Mouse (Mus musculus) embryonic facial prominence, embryonic 13.5 days (tissue): ENCODE data around the gene Nck1. TPM values are rescaled to one million over a fixed set of nuclear protein-coding genes. Genes with fewer than 3 reads are reported as not detected.

Experiments used
- ATAC-seq: fragments of 200-750 bp; cut with Nextera tagmentation; 2 replicates; pipeline ENCODE4 v1.8.0; 2017; ENCODE audit warnings: low read depth; ENCODE audit not compliant: insufficient number of reproducible peaks, insufficient read depth, low FRiP score, low TSS enrichment
- H3K27ac ChIP-seq: fragments of 300-500 bp; sonication (generic); 2 replicates; pipeline ENCODE4 v1.5.1; 2015; ENCODE audit warnings: moderate library complexity, mild to moderate bottlenecking, inconsistent platforms
- H3K27me3 ChIP-seq: fragments of 300-500 bp; sonication (generic); 2 replicates; pipeline ENCODE4 v1.6.1; 2015; ENCODE audit warnings: mild to moderate bottlenecking, inconsistent platforms
- H3K36me3 ChIP-seq: fragments of 300-500 bp; sonication (generic); 2 replicates; pipeline ENCODE4 v1.6.1; 2015; ENCODE audit warnings: mild to moderate bottlenecking, inconsistent platforms
- H3K4me1 ChIP-seq: fragments of 300-500 bp; sonication (generic); 2 replicates; pipeline ENCODE4 v1.6.1; 2015; ENCODE audit warnings: inconsistent platforms
- H3K4me2 ChIP-seq: fragments of 300-500 bp; sonication (generic); 2 replicates; pipeline ENCODE4 v1.6.1; 2015; ENCODE audit warnings: moderate library complexity, mild to moderate bottlenecking, inconsistent platforms
- H3K4me3 ChIP-seq: fragments of 300-500 bp; sonication (generic); 2 replicates; pipeline ENCODE4 v1.5.1; 2015; ENCODE audit warnings: mild to moderate bottlenecking, inconsistent platforms
- H3K9ac ChIP-seq: fragments of 300-500 bp; sonication (generic); 2 replicates; pipeline ENCODE4 v1.6.1; 2015; ENCODE audit warnings: mild to moderate bottlenecking, inconsistent platforms
- H3K9me3 ChIP-seq: fragments of 300-500 bp; sonication (generic); 2 replicates; pipeline ENCODE4 v1.6.1; 2016; ENCODE audit warnings: inconsistent platforms
- WGBS: fragments of 180-500 bp; shearing (Covaris S2); methylation state at CpG from one replicate; pipeline ENCODE4 v1.1.7; 2015; ENCODE audit warnings: mixed read lengths; 5-methylcytosine and 5-hydroxymethylcytosine counted together
- polyA plus RNA-seq: library from polyadenylated mRNA; unstranded; fragments of >200 nt; fragmentation: Nextera tagmentation; extraction: Ambion mirVana; gene quantifications from 2 replicates; pipeline ENCODE4 v1.2.1, GENCODE M21; 2015

Gene Nck1
- polyA plus RNA-seq, 1 experiment from 2014 or later, result 70.1 TPM

GRCm38 (mm10) chr9:100446059-100446686 is 99.8 kb downstream of the Nck1 start:
- H3K27ac ChIP-seq, result peak overlapping the region; percentile 57
- H3K9ac ChIP-seq, result peak overlapping the region; percentile 67
- 0 out of 2 replicates have a peak, but pooled peaks cover 6% of the 10 kb centered on the region for H3K4me1 ChIP-seq
- H3K36me3 ChIP-seq, result no peaks in the 10 kb centered on the region
- peak overlapping the region; percentile 54 for H3K4me3 ChIP-seq
- H3K27me3 ChIP-seq, result peaks cover 14% of the 10 kb centered on the region
- peak; percentile 75 for ATAC-seq
- peak overlapping the region; percentile 86 for H3K4me2 ChIP-seq
- under 1% methylated on average over 32 of the region's 32 CpGs for WGBS
- no peaks in the 10 kb centered on the region for H3K9me3 ChIP-seq

Other genes starting within 250 kb of the Nck1 start
- 1.3 and 1.4 TPM in 2 replicates for gene Il20rb, start 59.3 kb downstream of the Nck1 start, polyA plus RNA-seq
- gene Slc35g2, start 25.0 kb upstream of the Nck1 start, polyA plus RNA-seq, result 5.3 and 5.5 TPM in 2 replicates
- gene Stag1, start 51.7 kb upstream of the Nck1 start, polyA plus RNA-seq, result 60.1 and 62.7 TPM in 2 replicates